Mouse (Mus musculus): ENCODE data around the gene Gm10775.

- no peak for TF ChIP-seq CTCF (IDR thresholded peaks at IDR 0.05; ENCODE audit: borderline replicate concordance, extremely low read depth, insufficient read depth, insufficient read length)
- TF ChIP-seq POLR2A (IDR thresholded peaks at IDR 0.05; ENCODE audit: borderline replicate concordance, extremely low read depth, insufficient read depth, insufficient read length, poor library complexity, severe bottlenecking) = no peak
These were observed 32.7 kb upstream of the Gm10775 start for GRCm38 (mm10) chr13:65226657-65227056.

Data from brain, embryonic 14.5 days (tissue).